Mouse (Mus musculus): ENCODE measurements at regions not wholly inside any gene's neighbourhood (a gene's known extent, or its start where the extent isn't known, plus 50 kb on each side); places are given as distances from the start of the nearest gene placed in this dataset.

GRCm38 (mm10) chr8:41648276-41648675 is 231.4 kb upstream of the Frg1 start:
- no peak for DNase-seq (ENCODE audit: low spot score)

- peak; percentile 32 for DNase-seq (ENCODE audit: low spot score)
Measured at GRCm38 (mm10) chr8:41644626-41645025, 227.8 kb upstream of the Frg1 start.

- DNase-seq (ENCODE audit: low spot score), result no peak
Measured at GRCm38 (mm10) chr8:41623841-41624240, 207.0 kb upstream of the Frg1 start.

- DNase-seq (ENCODE audit: low spot score), result no peak
Measured at GRCm38 (mm10) chr8:41600255-41600654, 183.4 kb upstream of the Frg1 start.

GRCm38 (mm10) chr8:41594446-41594845 is 177.6 kb upstream of the Frg1 start:
- DNase-seq (ENCODE audit: low spot score), result no peak

GRCm38 (mm10) chr8:41593666-41594042 is 176.8 kb upstream of the Frg1 start:
- DNase-seq (ENCODE audit: low spot score), result no peak

- no peak for DNase-seq (ENCODE audit: low spot score)
Measured at GRCm38 (mm10) chr8:41592741-41593665, 176.1 kb upstream of the Frg1 start.

GRCm38 (mm10) chr8:41592174-41592573 is 175.3 kb upstream of the Frg1 start:
- DNase-seq (ENCODE audit: low spot score), result peak; percentile 14

- DNase-seq (ENCODE audit: low spot score), result no peak
Measured at GRCm38 (mm10) chr8:41588157-41588556, 171.3 kb upstream of the Frg1 start.

GRCm38 (mm10) chr8:41573027-41573885 is 156.4 kb upstream of the Frg1 start:
- DNase-seq (ENCODE audit: low spot score), result peak; percentile 92

GRCm38 (mm10) chr8:41570566-41570965 is 153.7 kb upstream of the Frg1 start:
- no peak for DNase-seq (ENCODE audit: low spot score)

GRCm38 (mm10) chr8:41561995-41562394 is 145.1 kb upstream of the Frg1 start:
- no peak for DNase-seq (ENCODE audit: low spot score)

- no peak for DNase-seq (ENCODE audit: low spot score)
Measured at GRCm38 (mm10) chr8:41556819-41557218, 139.9 kb upstream of the Frg1 start.

GRCm38 (mm10) chr8:41552747-41553534 is 136.1 kb upstream of the Frg1 start:
- no peak for DNase-seq (ENCODE audit: low spot score)

- DNase-seq (ENCODE audit: low spot score), result peak; percentile 24
Measured at GRCm38 (mm10) chr8:41551925-41552414, 135.1 kb upstream of the Frg1 start.

- no peak for DNase-seq (ENCODE audit: low spot score)
Measured at GRCm38 (mm10) chr8:41550095-41550420, 133.2 kb upstream of the Frg1 start.

- peak; percentile 13 for DNase-seq (ENCODE audit: low spot score)
Measured at GRCm38 (mm10) chr8:41549220-41550094, 132.6 kb upstream of the Frg1 start.

- DNase-seq (ENCODE audit: low spot score), result peak; percentile 58
Measured at GRCm38 (mm10) chr8:41547730-41548368, 131.0 kb upstream of the Frg1 start.

GRCm38 (mm10) chr8:41532212-41532611 is 115.3 kb upstream of the Frg1 start:
- no peak for DNase-seq (ENCODE audit: low spot score)

- DNase-seq (ENCODE audit: low spot score), result no peak
Measured at GRCm38 (mm10) chr8:41529581-41529980, 112.7 kb upstream of the Frg1 start.

GRCm38 (mm10) chr8:41526283-41526682 is 109.4 kb upstream of the Frg1 start:
- DNase-seq (ENCODE audit: low spot score), result no peak
